Mouse (Mus musculus) kidney, adult 2 months (tissue): Measurements from ENCODE around the gene Exoc7.

Experiments
- CTCF ChIP-seq: fragments of 200-500 bp; conservative IDR thresholded peaks from 2 replicates; pipeline ENCODE4 v1.5.1; 2011; ENCODE audit warnings: low read depth, mild to moderate bottlenecking, control low read depth, low read length, moderate library complexity, mixed read lengths; ENCODE audit not compliant: insufficient read depth, insufficient read length
- POLR2A ChIP-seq: fragments of 200-500 bp; IDR thresholded peaks from one replicate; pipeline ENCODE4 v1.6.1; 2011; ENCODE audit warnings: low read depth, low read length, control low read depth

GRCm38 (mm10) chr11:116347012-116347411 lies 40.0 kb upstream of the Exoc7 start:
- no peak for TF ChIP-seq POLR2A
- TF ChIP-seq CTCF, result no peak
